Mouse (Mus musculus): ENCODE results near the gene Zbtb20.

Gene Zbtb20

GRCm38 (mm10) chr16:43365277-43365676 is 489.6 kb downstream of the Zbtb20 start:
- no peak for DNase-seq

GRCm38 (mm10) chr16:43370496-43371020 is 494.9 kb downstream of the Zbtb20 start:
- no peak for DNase-seq

GRCm38 (mm10) chr16:43376782-43377181 is 501.1 kb downstream of the Zbtb20 start:
- DNase-seq, result no peak

- no peak for DNase-seq
These were observed 504.0 kb downstream of the Zbtb20 start for GRCm38 (mm10) chr16:43379351-43380325.

- DNase-seq, result no peak
These were observed 505.5 kb downstream of the Zbtb20 start for GRCm38 (mm10) chr16:43381183-43381582.

GRCm38 (mm10) chr16:43383149-43383740 is 507.6 kb downstream of the Zbtb20 start:
- DNase-seq, result no peak

- DNase-seq, result no peak
These were observed 509.4 kb downstream of the Zbtb20 start for GRCm38 (mm10) chr16:43384953-43385619.

- DNase-seq, result no peak
These were observed 510.0 kb downstream of the Zbtb20 start for GRCm38 (mm10) chr16:43385620-43386210.

GRCm38 (mm10) chr16:43386426-43386825 is 510.7 kb downstream of the Zbtb20 start:
- no peak for DNase-seq

- no peak for DNase-seq
These were observed 512.7 kb downstream of the Zbtb20 start for GRCm38 (mm10) chr16:43388389-43388788.

GRCm38 (mm10) chr16:43390387-43390786 is 514.7 kb downstream of the Zbtb20 start:
- no peak for DNase-seq

- no peak for DNase-seq
These were observed 517.7 kb downstream of the Zbtb20 start for GRCm38 (mm10) chr16:43393382-43393781.

- DNase-seq, result no peak
These were observed 518.4 kb downstream of the Zbtb20 start for GRCm38 (mm10) chr16:43394013-43394568.

GRCm38 (mm10) chr16:43394760-43395159 is 519.1 kb downstream of the Zbtb20 start:
- peak; percentile 6 for DNase-seq

- DNase-seq, result no peak
These were observed 521.4 kb downstream of the Zbtb20 start for GRCm38 (mm10) chr16:43396849-43397628.

GRCm38 (mm10) chr16:43397629-43398323 is 522.1 kb downstream of the Zbtb20 start:
- DNase-seq, result no peak

- no peak for DNase-seq
These were observed 523.7 kb downstream of the Zbtb20 start for GRCm38 (mm10) chr16:43399428-43399827.

GRCm38 (mm10) chr16:43400046-43400445 is 524.4 kb downstream of the Zbtb20 start:
- no peak for DNase-seq

- DNase-seq, result no peak
These were observed 525.3 kb downstream of the Zbtb20 start for GRCm38 (mm10) chr16:43400949-43401348.

GRCm38 (mm10) chr16:43402888-43403287 is 527.2 kb downstream of the Zbtb20 start:
- DNase-seq, result no peak

GRCm38 (mm10) chr16:43405089-43405488 is 529.4 kb downstream of the Zbtb20 start:
- no peak for DNase-seq
